Mouse (Mus musculus) kidney, adult 2 months (tissue): Measurements from ENCODE around the gene Tlk2.

Source experiments
- CTCF ChIP-seq: fragments of 200-500 bp; conservative IDR thresholded peaks from 2 replicates; pipeline ENCODE4 v1.5.1; 2011; ENCODE audit warnings: low read depth, mild to moderate bottlenecking, control low read depth, low read length, moderate library complexity, mixed read lengths; ENCODE audit not compliant: insufficient read depth, insufficient read length
- POLR2A ChIP-seq: fragments of 200-500 bp; IDR thresholded peaks from one replicate; pipeline ENCODE4 v1.6.1; 2011; ENCODE audit warnings: low read depth, low read length, control low read depth

GRCm38 (mm10) chr11:105166780-105167179 is 11.8 kb upstream of the Tlk2 start:
- no peak for TF ChIP-seq CTCF
- no peak for TF ChIP-seq POLR2A
